Mouse (Mus musculus): ENCODE measurements at regions not wholly inside any gene's neighbourhood (a gene's known extent, or its start where the extent isn't known, plus 50 kb on each side); places are given as distances from the start of the nearest gene placed in this dataset.
A peak's percentile ranks its signal among the peaks of the same experiment; 100 is the strongest.

DNA sequence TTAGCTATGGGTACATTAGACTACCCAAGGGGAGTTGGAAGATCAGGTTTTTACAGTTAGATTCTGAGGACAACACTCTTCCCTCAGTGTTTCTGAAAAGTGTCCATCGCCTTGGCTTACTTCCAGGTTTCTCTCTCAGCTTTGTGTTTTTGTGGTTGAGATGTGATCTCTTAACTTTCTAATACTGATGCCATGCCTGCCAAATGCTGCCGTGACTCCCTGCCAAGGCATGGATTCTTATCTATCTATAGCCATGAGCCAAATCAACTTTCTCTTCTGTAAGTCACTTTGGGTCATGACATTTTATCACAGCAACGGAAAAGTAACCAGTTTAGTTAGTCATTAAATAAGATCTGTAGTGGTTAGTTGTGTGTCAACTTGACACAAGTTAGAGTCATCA lies 213.2 kb upstream of the 1810046K07Rik start:
- Histone ChIP-seq H3K9me3 (no peaks in the 10 kb centered on the region), H3K36me3 (no peaks in the 10 kb centered on the region), H3K4me3 (no peak overlapping the region), H3K27ac (no peak overlapping the region), H3K27me3 (no peaks in the 10 kb centered on the region), H3K4me1 (replicated peaks) (no peaks in the 10 kb centered on the region), H3K4me2 (no peak overlapping the region), H3K9ac (no peak overlapping the region)
- WGBS, result 90% methylated on average over 3 of the region's 3 CpGs
- no peak for ATAC-seq (ENCODE audit: low FRiP score)

GRCm38 (mm10) chr9:51572040-51572439 lies 193.1 kb upstream of the Arhgap20 start:
- 75% methylated on average over 5 of the region's 5 CpGs for WGBS
- no peaks in the 10 kb centered on the region for H3K4me1 ChIP-seq (replicated peaks)
- no peak for ATAC-seq (ENCODE audit: low FRiP score)

DNA sequence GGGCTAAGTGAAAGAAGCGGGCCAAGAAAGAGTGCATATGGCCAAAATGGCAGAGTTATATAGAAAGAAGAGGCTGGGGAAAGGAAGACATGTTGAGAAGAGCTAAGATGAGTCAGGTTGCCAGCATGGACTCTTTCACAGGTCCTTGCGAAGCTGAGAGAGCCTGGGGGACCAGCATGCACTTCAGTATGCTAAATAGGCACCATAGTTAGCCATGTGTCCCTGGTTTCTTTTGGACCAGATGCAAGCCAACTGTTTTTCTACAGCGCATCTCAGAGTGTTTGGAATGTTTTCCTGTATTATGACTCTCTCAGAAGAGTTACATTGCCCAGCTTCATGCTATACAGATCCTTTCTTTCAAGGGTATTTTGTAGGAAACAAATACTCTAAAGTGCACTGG lies 183.5 kb upstream of the Arhgap20 start:
- Histone ChIP-seq H3K9ac (no peak overlapping the region), H3K4me2 (no peak overlapping the region), H3K36me3 (no peaks in the 10 kb centered on the region), H3K27me3 (no peaks in the 10 kb centered on the region), H3K4me3 (no peak overlapping the region), H3K9me3 (no peaks in the 10 kb centered on the region), H3K27ac (no peak overlapping the region), H3K4me1 (replicated peaks) (no peaks in the 10 kb centered on the region)
- WGBS, result 83% methylated on average over 3 of the region's 3 CpGs
- ATAC-seq (ENCODE audit: low FRiP score), result no peak

More at GRCm38 (mm10) chr9:51572040-51572439, 193.1 kb upstream of the Arhgap20 start:
- Histone ChIP-seq H3K9ac (no peak overlapping the region), H3K4me2 (no peak overlapping the region), H3K36me3 (no peaks in the 10 kb centered on the region), H3K27ac (no peak overlapping the region), H3K27me3 (no peaks in the 10 kb centered on the region), H3K9me3 (no peaks in the 10 kb centered on the region), H3K4me3 (no peak overlapping the region)

- H3K9ac ChIP-seq, result no peak overlapping the region
- ATAC-seq (ENCODE audit: low FRiP score), result no peak
- no peak overlapping the region for H3K27ac ChIP-seq
- H3K4me3 ChIP-seq, result no peak overlapping the region
- no peak overlapping the region for H3K4me2 ChIP-seq
- H3K4me1 ChIP-seq (replicated peaks), result no peaks in the 10 kb centered on the region
- no peaks in the 10 kb centered on the region for H3K9me3 ChIP-seq
- no peaks in the 10 kb centered on the region for H3K27me3 ChIP-seq
- no peaks in the 10 kb centered on the region for H3K36me3 ChIP-seq
- 71% methylated on average over 3 of the region's 3 CpGs for WGBS
Measured at GRCm38 (mm10) chr9:51593707-51594106, 171.4 kb upstream of the Arhgap20 start.

DNA sequence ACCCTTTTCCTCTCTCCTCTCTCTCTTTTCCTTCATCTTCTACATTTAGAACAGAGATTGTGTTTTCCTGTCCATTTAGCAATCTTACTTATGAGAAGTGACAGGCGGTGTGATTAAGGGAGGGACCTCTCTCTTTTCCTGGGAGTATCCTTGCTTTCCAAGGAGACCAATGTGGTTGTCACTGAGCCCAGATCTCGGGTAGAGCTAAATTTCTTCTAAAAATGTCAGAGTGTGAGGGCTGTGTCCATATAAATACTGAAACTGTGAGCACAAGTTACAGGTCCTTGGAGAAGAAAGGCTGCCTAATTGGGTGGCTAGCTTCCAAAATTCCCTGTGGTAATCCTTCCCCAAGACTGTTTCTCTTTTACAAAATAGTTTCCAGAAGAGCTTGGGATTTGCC lies 166.4 kb upstream of the Arhgap20 start:
- H3K4me2 ChIP-seq, result no peak overlapping the region
- H3K36me3 ChIP-seq, result no peaks in the 10 kb centered on the region
- no peaks in the 10 kb centered on the region for H3K4me1 ChIP-seq (replicated peaks)
- no peaks in the 10 kb centered on the region for H3K9me3 ChIP-seq
- H3K27me3 ChIP-seq, result no peaks in the 10 kb centered on the region
- ATAC-seq (ENCODE audit: low FRiP score), result no peak
- no peak overlapping the region for H3K4me3 ChIP-seq
- 76% methylated on average over 2 of the region's 2 CpGs for WGBS
- no peak overlapping the region for H3K27ac ChIP-seq
- no peak overlapping the region for H3K9ac ChIP-seq

DNA sequence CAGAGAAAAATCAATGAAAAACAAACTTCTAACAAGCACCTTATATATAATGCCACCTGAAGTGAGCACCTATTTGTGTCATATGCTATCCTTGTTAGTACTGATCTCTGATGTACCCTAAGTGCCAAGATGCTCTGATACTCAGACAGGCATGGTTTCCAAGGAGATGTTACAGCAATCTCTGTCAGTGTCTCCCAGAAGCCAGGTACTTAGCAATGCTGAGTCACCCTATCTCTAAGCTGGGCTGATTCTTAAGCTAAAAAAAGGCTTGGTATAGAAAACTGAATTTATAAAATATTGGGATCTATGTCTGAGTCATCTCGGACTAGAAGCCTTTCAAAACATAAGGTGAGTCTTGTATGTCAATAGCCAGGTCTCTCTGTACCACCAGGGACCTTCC lies 157.0 kb upstream of the Arhgap20 start:
- H3K4me1 ChIP-seq (replicated peaks), result no peaks in the 10 kb centered on the region
- H3K9ac ChIP-seq, result no peak overlapping the region
- ATAC-seq (ENCODE audit: low FRiP score), result no peak
- no peak overlapping the region for H3K4me3 ChIP-seq
- 79% methylated on average over 1 of the region's 1 CpGs for WGBS
- no peaks in the 10 kb centered on the region for H3K36me3 ChIP-seq
- H3K4me2 ChIP-seq, result no peak overlapping the region
- no peaks in the 10 kb centered on the region for H3K9me3 ChIP-seq
- no peak overlapping the region for H3K27ac ChIP-seq
- H3K27me3 ChIP-seq, result no peaks in the 10 kb centered on the region

- no peak for ATAC-seq (ENCODE audit: low FRiP score)
- H3K36me3 ChIP-seq, result no peaks in the 10 kb centered on the region
- H3K9ac ChIP-seq, result no peak overlapping the region
- no peak overlapping the region for H3K4me2 ChIP-seq
- no peaks in the 10 kb centered on the region for H3K9me3 ChIP-seq
- H3K4me3 ChIP-seq, result no peak overlapping the region
- H3K4me1 ChIP-seq (replicated peaks), result no peaks in the 10 kb centered on the region
- H3K27me3 ChIP-seq, result no peaks in the 10 kb centered on the region
- 90% methylated on average over 6 of the region's 6 CpGs for WGBS
- H3K27ac ChIP-seq, result no peak overlapping the region
Measured at GRCm38 (mm10) chr9:51608697-51609456, 156.3 kb upstream of the Arhgap20 start.

- Histone ChIP-seq H3K9me3 (no peaks in the 10 kb centered on the region), H3K27ac (no peak overlapping the region), H3K9ac (no peak overlapping the region), H3K27me3 (no peaks in the 10 kb centered on the region), H3K4me3 (no peak overlapping the region), H3K4me1 (replicated peaks) (no peaks in the 10 kb centered on the region), H3K4me2 (no peak overlapping the region), H3K36me3 (no peaks in the 10 kb centered on the region)
- WGBS, result 82% methylated on average over 4 of the region's 4 CpGs
- no peak for ATAC-seq (ENCODE audit: low FRiP score)
Measured at GRCm38 (mm10) chr9:51626156-51626555, 139.0 kb upstream of the Arhgap20 start.

GRCm38 (mm10) chr9:51636097-51636496 lies 129.0 kb upstream of the Arhgap20 start:
- H3K4me2 ChIP-seq, result no peak overlapping the region
- ATAC-seq (ENCODE audit: low FRiP score), result peak; percentile 49; the same call in 1 of the 2 replicates
- peak overlapping the region; percentile 78 for H3K27ac ChIP-seq
- no peaks in the 10 kb centered on the region for H3K27me3 ChIP-seq
- H3K4me3 ChIP-seq, result no peak overlapping the region
- 93% methylated on average over 2 of the region's 2 CpGs for WGBS
- no peak overlapping the region for H3K9ac ChIP-seq
- no peaks in the 10 kb centered on the region for H3K36me3 ChIP-seq
- H3K4me1 ChIP-seq (replicated peaks), result peaks cover 16% of the 10 kb centered on the region
- no peaks in the 10 kb centered on the region for H3K9me3 ChIP-seq

DNA sequence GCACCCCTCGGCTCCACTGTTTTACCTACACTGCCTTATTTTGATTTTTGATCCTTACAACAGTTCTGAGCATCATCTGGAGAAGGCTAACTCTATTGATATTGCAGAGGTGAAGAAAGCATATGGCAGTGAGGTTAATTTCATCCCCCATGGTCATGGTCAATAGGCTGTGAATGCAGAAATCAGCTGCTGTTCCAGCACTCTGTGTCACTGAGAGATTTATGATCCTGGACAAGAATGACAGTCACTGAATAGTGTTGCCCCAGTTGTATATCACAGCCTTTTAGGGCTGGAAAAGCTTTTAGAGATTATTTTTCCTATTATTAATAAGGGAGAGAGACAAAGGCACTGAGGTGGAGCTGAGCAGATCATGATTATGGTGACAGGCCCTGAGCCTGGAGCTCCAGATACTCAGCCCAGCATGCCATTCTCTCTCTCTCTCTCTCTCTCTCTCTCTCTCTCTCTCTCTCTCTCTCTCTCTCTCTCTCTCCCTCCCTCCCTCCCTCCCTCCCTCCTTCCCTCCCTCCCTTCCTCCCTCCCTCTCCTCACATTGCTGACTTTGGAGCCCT lies 128.5 kb upstream of the Arhgap20 start:
- H3K9me3 ChIP-seq, result no peaks in the 10 kb centered on the region
- peak; percentile 74; the same call in 1 of the 2 replicates for ATAC-seq (ENCODE audit: low FRiP score)
- 62% methylated on average over 1 of the region's 1 CpGs for WGBS
- H3K4me3 ChIP-seq, result no peak overlapping the region
- H3K36me3 ChIP-seq, result no peaks in the 10 kb centered on the region
- peak overlapping the region; percentile 78 for H3K27ac ChIP-seq
- H3K4me1 ChIP-seq (replicated peaks), result peaks cover 16% of the 10 kb centered on the region
- no peaks in the 10 kb centered on the region for H3K27me3 ChIP-seq
- no peak overlapping the region for H3K4me2 ChIP-seq
- H3K9ac ChIP-seq, result no peak overlapping the region

DNA sequence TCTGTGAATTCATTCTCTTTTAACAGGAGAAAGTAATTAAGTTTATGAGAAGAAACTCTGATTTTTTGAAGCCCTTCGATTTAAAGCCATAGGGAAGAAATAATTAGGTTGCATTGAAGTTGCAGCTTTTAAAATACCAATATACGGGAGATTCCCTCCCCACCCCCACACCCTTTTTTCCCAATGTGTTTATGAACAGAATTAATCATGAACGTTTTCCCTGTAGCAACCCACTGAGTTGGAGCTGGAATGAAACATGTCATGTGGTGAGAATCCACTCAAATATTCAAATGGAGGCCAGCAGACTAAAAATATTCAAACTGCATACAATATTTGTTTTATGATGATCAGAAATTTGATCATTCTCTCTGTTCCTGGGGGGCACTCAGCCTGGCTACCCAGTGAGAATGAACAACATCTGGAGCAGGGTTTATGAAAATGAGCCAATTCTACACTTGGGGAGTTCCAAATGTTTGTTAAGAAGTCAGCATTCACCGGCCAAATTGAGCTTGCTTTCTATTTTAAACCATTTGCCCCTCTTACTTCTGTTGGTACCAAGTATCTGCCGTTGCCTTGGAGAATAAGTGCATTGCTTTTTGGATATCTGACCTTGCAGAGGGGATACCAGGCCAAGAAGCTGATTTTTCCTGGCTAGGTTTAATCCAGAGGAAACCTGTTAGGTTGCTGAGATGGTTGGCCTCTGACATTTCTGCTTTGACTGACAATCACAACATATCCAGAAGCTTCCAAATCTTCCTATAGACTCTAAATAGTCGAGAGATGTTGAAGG lies 127.8 kb upstream of the Arhgap20 start:
- H3K9me3 ChIP-seq, result no peaks in the 10 kb centered on the region
- H3K27ac ChIP-seq, result peak overlapping the region; percentile 60
- H3K9ac ChIP-seq, result no peak overlapping the region
- H3K4me3 ChIP-seq, result no peak overlapping the region
- H3K4me1 ChIP-seq (replicated peaks), result peaks cover 16% of the 10 kb centered on the region
- no peaks in the 10 kb centered on the region for H3K27me3 ChIP-seq
- 52% methylated on average over 6 of the region's 6 CpGs for WGBS
- no peaks in the 10 kb centered on the region for H3K36me3 ChIP-seq
- no peak for ATAC-seq (ENCODE audit: low FRiP score)
- H3K4me2 ChIP-seq, result no peak overlapping the region

GRCm38 (mm10) chr9:51641706-51642105 lies 123.4 kb upstream of the Arhgap20 start:
- no peak for ATAC-seq (ENCODE audit: low FRiP score)
- H3K36me3 ChIP-seq, result no peaks in the 10 kb centered on the region
- no peak overlapping the region for H3K4me3 ChIP-seq
- no peaks in the 10 kb centered on the region for H3K27me3 ChIP-seq
- H3K27ac ChIP-seq, result no peak overlapping the region
- no peak overlapping the region for H3K9ac ChIP-seq
- peaks cover 9% of the 10 kb centered on the region for H3K4me1 ChIP-seq (replicated peaks)
- 81% methylated on average over 4 of the region's 4 CpGs for WGBS
- no peak overlapping the region for H3K4me2 ChIP-seq
- H3K9me3 ChIP-seq, result no peaks in the 10 kb centered on the region

All from hindbrain, embryonic 13.5 days (tissue).